ENCODE assay signal across 9 mouse cellular contexts in the genomic region with DNA sequence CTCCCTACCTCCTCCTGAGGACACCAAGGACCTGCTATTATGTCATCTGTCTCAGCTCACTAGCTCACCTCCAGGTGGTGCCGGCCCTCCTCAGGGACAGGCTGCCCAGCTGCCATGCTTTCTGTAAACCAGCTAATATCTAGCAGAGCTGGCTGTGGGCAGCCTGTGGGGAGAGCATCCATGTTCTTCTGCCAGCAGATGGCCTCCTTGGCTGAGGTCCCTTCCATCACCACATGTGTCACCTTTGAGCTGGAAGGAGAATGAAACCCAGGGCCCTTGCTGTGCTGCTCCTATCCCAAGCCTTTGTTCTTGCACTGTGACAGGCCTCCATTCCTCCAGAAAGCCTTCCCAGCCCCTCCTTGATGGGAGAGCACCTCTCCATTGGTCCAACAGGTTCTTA. TPM values are rescaled to one million over a fixed set of nuclear protein-coding genes. Genes with fewer than 3 reads are reported as not detected.
A peak's percentile ranks its signal among the peaks of the same experiment; 100 is the strongest.
DNase-seq lines count a peak whose midpoint lies in the region; ATAC-seq and TF ChIP-seq lines count a peak whose summit lies in the region.
"Had no signal": no experiment of that assay in that cellular context is flagged by ENCODE, and none has a peak within 500 bp of the region (broad histone marks: within the 10 kb centered on the region; RNA-seq: fewer than 3 reads in every experiment).

No protein-coding gene starts in this region.

- H3K79me2 ChIP-seq in CH12.LX (replicated peaks; ENCODE audit: control insufficient read depth, extremely low read depth, insufficient read depth, poor library complexity, severe bottlenecking), result no peaks in the 10 kb centered on the region

- H3K4me1 ChIP-seq in hindbrain, embryonic 14.5 days (replicated peaks; ENCODE audit: control insufficient read depth, insufficient read depth, low read length), result 0 out of 2 replicates have a peak, but pooled peaks cover 13% of the 10 kb centered on the region
- peaks cover 8% of the 10 kb centered on the region for H3K4me1 ChIP-seq in hindbrain, embryonic 12.5 days
- H3K4me1 ChIP-seq in CH12.LX (ENCODE audit: control insufficient read depth in 1 of 2, insufficient read depth in 2 of 2), result peaks cover 16 to 44% of the 10 kb centered on the region in 2 experiments

- no peak overlapping the region for H3K27ac ChIP-seq in hindbrain, embryonic 14.5 days
- H3K27ac ChIP-seq in hindbrain, embryonic 12.5 days, result no peak overlapping the region
- no peak overlapping the region for H3K27ac ChIP-seq in CH12.LX (ENCODE audit: insufficient read depth, low read depth)

- no peak overlapping the region for H3K4me3 ChIP-seq in hindbrain, embryonic 14.5 days (replicated peaks; ENCODE audit: low read length)
- no peak overlapping the region for H3K4me3 ChIP-seq in hindbrain, embryonic 12.5 days
- H3K4me3 ChIP-seq in CH12.LX (replicated peaks in 1 of 3; ENCODE audit: low read depth in 2 of 3, low read length in 2 of 3, poor library complexity in 1 of 3), result no peak overlapping the region

- peaks cover 26% of the 10 kb centered on the region; the same call in 1 of the 2 replicates for H3K36me3 ChIP-seq in hindbrain, embryonic 14.5 days (replicated peaks; ENCODE audit: control insufficient read depth, insufficient read depth)
- peaks cover 30% of the 10 kb centered on the region for H3K36me3 ChIP-seq in hindbrain, embryonic 12.5 days
- peaks cover 33 to 37% of the 10 kb centered on the region in 2 experiments for H3K36me3 ChIP-seq in CH12.LX (replicated peaks in 1 of 2; ENCODE audit: control insufficient read depth in 1 of 2, insufficient read depth in 1 of 2, low read length in 1 of 2)

- no peaks in the 10 kb centered on the region for H3K9me3 ChIP-seq in hindbrain, embryonic 14.5 days (ENCODE audit: control insufficient read depth, low read length)
- H3K9me3 ChIP-seq in hindbrain, embryonic 12.5 days (replicated peaks), result no peaks in the 10 kb centered on the region
- H3K9me3 ChIP-seq in CH12.LX (replicated peaks; ENCODE audit: low read length), result peaks cover 16% of the 10 kb centered on the region

- no peak overlapping the region for H3K4me2 ChIP-seq in hindbrain, embryonic 14.5 days (replicated peaks)
- H3K4me2 ChIP-seq in hindbrain, embryonic 12.5 days (replicated peaks), result no peak overlapping the region
- H3K4me2 ChIP-seq in CH12.LX (ENCODE audit: insufficient read depth, low read depth, poor library complexity, severe bottlenecking), result no peak overlapping the region

- ATAC-seq in hindbrain, embryonic 14.5 days (ENCODE audit: low FRiP score), result no peak
- ATAC-seq in hindbrain, embryonic 12.5 days (ENCODE audit: low FRiP score), result no peak

- 43% methylated on average over 1 of the region's 1 CpGs for WGBS in hindbrain, embryonic 14.5 days
- WGBS in hindbrain, embryonic 12.5 days, result 58% methylated on average over 1 of the region's 1 CpGs

- H3K9ac ChIP-seq in hindbrain, embryonic 14.5 days, result no peak overlapping the region
- H3K9ac ChIP-seq in hindbrain, embryonic 12.5 days, result no peak overlapping the region
- no peak overlapping the region for H3K9ac ChIP-seq in CH12.LX (ENCODE audit: insufficient read depth, low read depth)

- TF ChIP-seq EP300 in CH12.LX (IDR thresholded peaks at IDR 0.05; ENCODE audit: low read length), result no peak

- TF ChIP-seq RAD21 in CH12.LX (IDR thresholded peaks at IDR 0.05; ENCODE audit: low read depth, low read length), result peak; percentile 56

- in situ Hi-C loops in CH12.LX (cut with MboI; ENCODE audit: low pct_ligation_motif_present, low pct_unique_long_range_greater_than_20kb, low sequenced_read_pairs), result no loop called here

- TF ChIP-seq CTCF in CH12.LX (conservative IDR thresholded peaks at IDR 0.05 in 1 of 2, IDR thresholded peaks at IDR 0.05 in 1 of 2; ENCODE audit: low read depth in 2 of 2, low read length in 2 of 2), result peak in 1 of 2 experiments; percentile 74; a peak in 2 of 4 replicates

- H3K27me3 ChIP-seq in hindbrain, embryonic 14.5 days (ENCODE audit: control insufficient read depth, insufficient read depth, low read length), result no peaks in the 10 kb centered on the region
- no peaks in the 10 kb centered on the region for H3K27me3 ChIP-seq in hindbrain, embryonic 12.5 days
- no peaks in the 10 kb centered on the region for H3K27me3 ChIP-seq in CH12.LX (replicated peaks)

- TF ChIP-seq POLR2A in CH12.LX (IDR thresholded peaks at IDR 0.05; ENCODE audit: low read depth, low read length), result no peak

- peak; percentile 32 for DNase-seq in hindbrain, embryonic 14.5 days (ENCODE audit: low spot score)
- peak; percentile 49 for DNase-seq in 3134 (ENCODE audit: extremely low read depth, insufficient read length, low spot score)
- DNase-seq in CH12.LX (ENCODE audit: extremely low read depth), result peak; percentile 56
- peak; percentile 13 for DNase-seq in embryo, embryonic 11 days
- no peak for DNase-seq in right cerebral cortex, adult 2 months (ENCODE audit: low spot score in 2 of 2)
- no peak for DNase-seq in gastrocnemius, postnatal 25 days
- no peak for DNase-seq in layer of hippocampus, postnatal 25 days (ENCODE audit: extremely low spot score in 1 of 2, low spot score in 1 of 2)

- dilution Hi-C loops in CH12.LX (cut with MboI; ENCODE audit: extremely low pct_ligation_motif_present, extremely low pct_unique_long_range_greater_than_20kb, low sequenced_read_pairs), result no loop called here

TF ChIP-seq in CH12.LX, 34 proteins besides CTCF, POLR2A, EP300 and RAD21:
- TF ChIP-seq NRF1 (IDR thresholded peaks at IDR 0.05; ENCODE audit: low read depth, low read length) (no peak), MYC (IDR thresholded peaks at IDR 0.05; ENCODE audit: low read depth, low read length) (0 out of 2 replicates have a peak, but pooled peaks have one; percentile 44), MAX (IDR thresholded peaks at IDR 0.05; ENCODE audit: low read length) (peak; percentile 44; the same call in 1 of the 2 replicates), SMC3 (IDR thresholded peaks at IDR 0.05; ENCODE audit: low read depth, low read length) (peak; percentile 65)

RNA-seq across cellular contexts. Expression of gene Polm, which starts 1.7 kb away (rescaled TPM):
- polyA plus RNA-seq in hindbrain, embryonic 14.5 days (2014; fragmentation: Nextera tagmentation; extraction: Ambion mirVana), result 4.7 TPM in 2 replicates
- polyA plus RNA-seq in hindbrain, embryonic 12.5 days (2016; fragmentation: Nextera tagmentation; extraction: Ambion mirVana), result 8.5 TPM in 2 replicates
- total RNA-seq in CH12.LX (2012; rRNA removed) (7.7 and 9.7 TPM in 2 replicates), CH12.LX (2014; rRNA removed) (1.00 and 1.9 TPM in 2 replicates)
- polyA plus RNA-seq in CH12.LX (2012; ENCODE audit: insufficient read length, low read depth), result 4.1 TPM in 2 replicates
- 1 to 10 TPM; 1.8 to 2.8 TPM for total RNA-seq in gastrocnemius, postnatal 25 days (2021)
- total RNA-seq in layer of hippocampus, postnatal 25 days (2021), result 10 to 100 TPM; 10.0 to 14.5 TPM

RNA-seq across cellular contexts. Expression of gene Aebp1, which starts 25.6 kb away (rescaled TPM):
- 19.7 and 24.4 TPM in 2 replicates for polyA plus RNA-seq in hindbrain, embryonic 14.5 days (2014; fragmentation: Nextera tagmentation; extraction: Ambion mirVana)
- 41.4 and 52.2 TPM in 2 replicates for polyA plus RNA-seq in hindbrain, embryonic 12.5 days (2016; fragmentation: Nextera tagmentation; extraction: Ambion mirVana)
- total RNA-seq in CH12.LX (2012; rRNA removed) (0.17 and 0.34 TPM in 2 replicates), CH12.LX (2014; rRNA removed) (not detected in 2 replicates)
- 0.87 and 1.4 TPM in 2 replicates for polyA plus RNA-seq in CH12.LX (2012; ENCODE audit: insufficient read length, low read depth)
- 10 to 100 TPM; 23.9 to 31.3 TPM for total RNA-seq in gastrocnemius, postnatal 25 days (2021)
- total RNA-seq in layer of hippocampus, postnatal 25 days (2021), result 1 to 10 TPM; 6.0 to 6.1 TPM
- total RNA-seq: common myeloid progenitor, adult 5-6 weeks had no signal

RNA-seq across cellular contexts. Expression of gene Pgam2, which starts 32.6 kb away (rescaled TPM):
- 2.5 and 2.9 TPM in 2 replicates for polyA plus RNA-seq in hindbrain, embryonic 14.5 days (2014; fragmentation: Nextera tagmentation; extraction: Ambion mirVana)
- polyA plus RNA-seq in hindbrain, embryonic 12.5 days (2016; fragmentation: Nextera tagmentation; extraction: Ambion mirVana), result 6.6 and 13.2 TPM in 2 replicates
- 0.46 and 0.64 TPM in 2 replicates for total RNA-seq in CH12.LX (2012; rRNA removed)
- not detected in 2 replicates for total RNA-seq in CH12.LX (2014; rRNA removed)
- 2.5 and 3.6 TPM in 2 replicates for polyA plus RNA-seq in CH12.LX (2012; ENCODE audit: insufficient read length, low read depth)
- total RNA-seq in gastrocnemius, postnatal 25 days (2021), result 1,000 to 10,000 TPM; 3,395 to 3,606 TPM
- 10 to 100 TPM; 16.4 to 17.2 TPM for total RNA-seq in layer of hippocampus, postnatal 25 days (2021)
- total RNA-seq: common myeloid progenitor, adult 5-6 weeks had no signal

RNA-seq across cellular contexts. Expression of gene Pold2, which starts 42.0 kb away (rescaled TPM):
- 46.8 and 51.5 TPM in 2 replicates for polyA plus RNA-seq in hindbrain, embryonic 14.5 days (2014; fragmentation: Nextera tagmentation; extraction: Ambion mirVana)
- polyA plus RNA-seq in hindbrain, embryonic 12.5 days (2016; fragmentation: Nextera tagmentation; extraction: Ambion mirVana), result 79.6 and 84.1 TPM in 2 replicates
- total RNA-seq in CH12.LX (2012; rRNA removed) (285 and 330 TPM in 2 replicates), CH12.LX (2014; rRNA removed) (120 and 136 TPM in 2 replicates)
- 205 and 218 TPM in 2 replicates for polyA plus RNA-seq in CH12.LX (2012; ENCODE audit: insufficient read length, low read depth)
- total RNA-seq in gastrocnemius, postnatal 25 days (2021), result 10 to 100 TPM; 34.8 to 37.6 TPM
- total RNA-seq in layer of hippocampus, postnatal 25 days (2021), result 10 to 100 TPM; 21.2 to 21.9 TPM

RNA-seq across cellular contexts. Expression of gene Dbnl, which starts 47.8 kb away (rescaled TPM):
- 133 TPM in 2 replicates for polyA plus RNA-seq in hindbrain, embryonic 14.5 days (2014; fragmentation: Nextera tagmentation; extraction: Ambion mirVana)
- 145 and 153 TPM in 2 replicates for polyA plus RNA-seq in hindbrain, embryonic 12.5 days (2016; fragmentation: Nextera tagmentation; extraction: Ambion mirVana)
- total RNA-seq in CH12.LX (2012; rRNA removed) (76.2 and 77.3 TPM in 2 replicates), CH12.LX (2014; rRNA removed) (67.5 and 70.3 TPM in 2 replicates)
- polyA plus RNA-seq in CH12.LX (2012; ENCODE audit: insufficient read length, low read depth), result 124 and 133 TPM in 2 replicates
- 10 to 100 TPM; 11.7 to 14.8 TPM for total RNA-seq in gastrocnemius, postnatal 25 days (2021)
- total RNA-seq in layer of hippocampus, postnatal 25 days (2021), result 10 to 100 TPM; 82.2 to 82.7 TPM

Comparison
In these comparisons a context has a peak if more than half of its experiments do, and no peak if none do; other contexts are left out.
1. DNase-seq: peak in hindbrain, embryonic 14.5 days (single experiment), 3134 (single experiment), CH12.LX (single experiment) and embryo, embryonic 11 days (single experiment); none in right cerebral cortex, adult 2 months (0 of 2), gastrocnemius, postnatal 25 days (single experiment) and layer of hippocampus, postnatal 25 days (0 of 2).
2. RNA of gene Aebp1, which starts 25.6 kb away (total RNA-seq): 23.9 to 31.3 TPM in gastrocnemius, postnatal 25 days and 6.0 to 6.1 TPM in layer of hippocampus, postnatal 25 days; 0.17 to 0.34 TPM in CH12.LX; every median in the first group is over 4 times any median in the second.
3. RNA of gene Pgam2, which starts 32.6 kb away (total RNA-seq): 3,395 to 3,606 TPM in gastrocnemius, postnatal 25 days; 16.4 to 17.2 TPM in layer of hippocampus, postnatal 25 days and 0.46 to 0.64 TPM in CH12.LX; every median in the first group is over 100 times any median in the second.